Mouse (Mus musculus): ENCODE data around the gene Capn7. TPM values are rescaled to one million over a fixed set of nuclear protein-coding genes. Genes with fewer than 3 reads are reported as not detected.

Gene Capn7
- total and polyA plus RNA-seq, 3 experiments, result 27.9 to 45.0 (median 33.3) TPM

DNA sequence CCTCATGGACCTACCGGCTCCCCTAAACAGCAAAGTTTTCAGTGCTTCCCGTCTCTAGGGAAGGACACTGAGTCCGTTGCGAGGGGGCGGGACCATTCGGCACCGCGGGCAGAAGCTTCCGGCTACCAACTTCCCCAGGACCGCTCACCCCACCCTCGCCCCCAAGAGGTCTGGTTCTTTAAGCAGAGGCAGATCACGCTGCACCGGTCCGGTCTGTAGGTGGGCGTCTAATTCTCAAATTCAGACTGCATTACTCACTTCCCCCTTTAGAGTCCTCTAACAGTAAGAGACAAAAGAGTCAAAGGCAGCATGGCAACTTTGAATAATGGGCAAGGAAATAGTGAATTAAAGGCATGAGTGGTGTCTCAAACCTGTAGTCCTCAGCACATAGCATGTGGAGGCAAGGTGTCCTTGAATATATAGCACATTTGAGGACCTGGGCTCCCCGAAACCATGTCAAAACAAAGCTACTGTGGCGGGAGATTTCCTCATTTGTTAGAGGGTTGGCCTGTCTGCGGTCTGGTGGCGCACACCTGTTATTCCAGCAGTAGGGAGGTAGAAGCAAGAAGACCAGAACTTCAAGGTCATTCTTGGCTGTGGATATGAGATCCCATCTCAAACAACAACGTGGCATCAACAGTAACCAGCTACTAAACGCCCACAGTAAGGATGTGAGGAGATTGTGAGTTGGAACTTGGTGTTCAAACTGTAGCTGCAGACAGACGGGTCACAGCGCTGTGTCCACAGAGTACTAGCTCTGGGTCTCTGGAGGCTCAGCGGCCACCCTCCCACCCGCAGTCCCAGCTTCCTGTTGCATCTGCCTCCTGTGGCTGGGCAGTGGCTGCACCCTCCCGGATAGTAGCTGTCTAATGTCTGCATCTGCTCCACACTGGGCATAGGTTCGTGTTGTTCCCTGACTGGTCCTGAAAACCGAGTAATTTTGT, 12.3 kb upstream of the Capn7 start, which contains the start of gene Dnah1 (continued):
- TF ChIP-seq ETS1 (conservative IDR thresholded peaks at IDR 0.05; ENCODE audit: low read depth, low read length) (peak; percentile 30; the same call in 1 of the 2 replicates), MAZ (IDR thresholded peaks at IDR 0.05; ENCODE audit: low read depth, low read length) (peak; percentile 88)

GRCm38 (mm10) chr14:31324851-31325250, 11.6 kb upstream of the Capn7 start:
- Histone ChIP-seq H3K4me2 (ENCODE audit: insufficient read depth, low read depth, poor library complexity, severe bottlenecking) (peak overlapping the region; percentile 65; the same call in 1 of the 2 replicates), H3K36me3 (replicated peaks in 1 of 2; ENCODE audit: control insufficient read depth in 1 of 2, insufficient read depth in 1 of 2, low read length in 1 of 2) (no peaks in the 10 kb centered on the region), H3K9me3 (replicated peaks; ENCODE audit: low read length) (no peaks in the 10 kb centered on the region), H3K4me1 (ENCODE audit: control insufficient read depth in 1 of 2, insufficient read depth in 2 of 2) (peaks cover 13 to 38% of the 10 kb centered on the region in 2 experiments), H3K79me2 (replicated peaks; ENCODE audit: control insufficient read depth, extremely low read depth, insufficient read depth, poor library complexity, severe bottlenecking) (no peaks in the 10 kb centered on the region), H3K4me3 (replicated peaks in 1 of 3; ENCODE audit: low read depth in 2 of 3, low read length in 2 of 3, poor library complexity in 1 of 3) (peak overlapping the region in 1 of 3 experiments; percentile 15), H3K27me3 (replicated peaks) (no peaks in the 10 kb centered on the region), H3K27ac (ENCODE audit: insufficient read depth, low read depth) (no peak overlapping the region), H3K9ac (ENCODE audit: insufficient read depth, low read depth) (peak overlapping the region; percentile 41; the same call in 1 of the 2 replicates)
- in situ Hi-C loops (cut with MboI; ENCODE audit: low pct_ligation_motif_present, low pct_unique_long_range_greater_than_20kb, low sequenced_read_pairs), result no loop called here
- DNase-seq (ENCODE audit: extremely low read depth), result peak; percentile 62
- dilution Hi-C loops (cut with MboI; ENCODE audit: extremely low pct_ligation_motif_present, extremely low pct_unique_long_range_greater_than_20kb, low sequenced_read_pairs), result no loop called here
- TF ChIP-seq MEF2A (IDR thresholded peaks at IDR 0.05; ENCODE audit: borderline replicate concordance, low read depth, low read length) (no peak), JUND (conservative IDR thresholded peaks at IDR 0.05; ENCODE audit: low read depth, low read length) (no peak), CTCF (conservative IDR thresholded peaks at IDR 0.05 in 1 of 2, IDR thresholded peaks at IDR 0.05 in 1 of 2; ENCODE audit: low read depth in 2 of 2, low read length in 2 of 2) (peak; percentile 46 to 80; a peak in 3 of 4 replicates), E2F4 (IDR thresholded peaks at IDR 0.05; ENCODE audit: insufficient replicate concordance, low read depth, low read length) (no peak), SIN3A (IDR thresholded peaks at IDR 0.05; ENCODE audit: low read length) (no peak), RAD21 (IDR thresholded peaks at IDR 0.05; ENCODE audit: low read depth, low read length) (peak; percentile 59), ELF1 (IDR thresholded peaks at IDR 0.05; ENCODE audit: low read depth, low read length) (no peak), EP300 (IDR thresholded peaks at IDR 0.05; ENCODE audit: low read length) (no peak), NRF1 (IDR thresholded peaks at IDR 0.05; ENCODE audit: low read depth, low read length) (no peak), CHD1 (IDR thresholded peaks at IDR 0.05; ENCODE audit: low read depth, low read length) (no peak), MXI1 (IDR thresholded peaks at IDR 0.05; ENCODE audit: low read depth, low read length) (0 out of 2 replicates have a peak, but pooled peaks have one; percentile 3), TCF12 (IDR thresholded peaks at IDR 0.05; ENCODE audit: low read depth, low read length) (no peak), ZNF384 (IDR thresholded peaks at IDR 0.05; ENCODE audit: low read depth, low read length) (no peak; the same call in 1 of the 2 replicates), ZKSCAN1 (IDR thresholded peaks at IDR 0.05; ENCODE audit: borderline replicate concordance, low read depth, low read length) (no peak), USF1 (IDR thresholded peaks at IDR 0.05; ENCODE audit: low read depth, low read length) (no peak), SMC3 (IDR thresholded peaks at IDR 0.05; ENCODE audit: low read depth, low read length) (peak; percentile 52), ETS1 (conservative IDR thresholded peaks at IDR 0.05; ENCODE audit: low read depth, low read length) (no peak), MAX (IDR thresholded peaks at IDR 0.05; ENCODE audit: low read length) (no peak), PAX5 (IDR thresholded peaks at IDR 0.05; ENCODE audit: low read length) (no peak), HCFC1 (IDR thresholded peaks at IDR 0.05; ENCODE audit: low read depth, low read length) (no peak), MAZ (IDR thresholded peaks at IDR 0.05; ENCODE audit: low read depth, low read length) (no peak), RCOR1 (conservative IDR thresholded peaks at IDR 0.05; ENCODE audit: low read depth, low read length) (no peak), MYC (IDR thresholded peaks at IDR 0.05; ENCODE audit: low read depth, low read length) (0 out of 2 replicates have a peak, but pooled peaks have one; percentile 36), TBP (conservative IDR thresholded peaks at IDR 0.05; ENCODE audit: low read depth, low read length) (no peak), CHD2 (IDR thresholded peaks at IDR 0.05; ENCODE audit: low read length) (no peak)
